Mouse (Mus musculus) lung, postnatal 4 days (tissue): ENCODE results near the gene Trpm3.

Experiments
- DNase-seq, 2 experiments: peaks; one replicate each; pipeline ENCODE4 v3.0.0; 2021

Gene Trpm3

GRCm38 (mm10) chr19:22138590-22139421, at the start of gene Trpm3:
TSS of gene Trpm3 (plus strand) at chr19:22139046.
- peak; percentile 54 to 65 for DNase-seq

DNA sequence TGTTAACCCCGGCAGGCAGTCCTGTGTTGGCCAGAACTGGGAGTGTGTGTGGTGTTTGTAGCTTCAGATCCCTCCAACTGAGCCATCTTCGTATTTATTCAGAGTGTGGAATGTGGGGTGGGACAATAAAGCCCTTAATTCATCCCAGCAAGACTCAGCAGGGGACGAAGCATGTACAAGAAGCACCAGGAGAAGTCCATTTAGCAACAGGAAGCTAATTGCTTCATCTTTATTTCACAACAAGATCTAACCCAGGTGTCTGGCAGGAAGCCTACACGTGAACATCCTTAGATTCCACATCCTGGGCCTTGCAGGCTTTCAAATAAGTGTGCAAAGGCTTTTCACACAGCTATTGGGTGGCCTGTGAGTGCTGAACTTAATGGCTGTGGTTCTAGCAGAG, 38.3 kb upstream of the Trpm3 start:
- no peak for DNase-seq

- DNase-seq, result no peak
Measured at GRCm38 (mm10) chr19:22103865-22104264, 35.0 kb upstream of the Trpm3 start.

- no peak for DNase-seq
Measured at GRCm38 (mm10) chr19:22104848-22105484, 33.9 kb upstream of the Trpm3 start.

GRCm38 (mm10) chr19:22105648-22106047, 33.2 kb upstream of the Trpm3 start:
- DNase-seq, result no peak

DNA sequence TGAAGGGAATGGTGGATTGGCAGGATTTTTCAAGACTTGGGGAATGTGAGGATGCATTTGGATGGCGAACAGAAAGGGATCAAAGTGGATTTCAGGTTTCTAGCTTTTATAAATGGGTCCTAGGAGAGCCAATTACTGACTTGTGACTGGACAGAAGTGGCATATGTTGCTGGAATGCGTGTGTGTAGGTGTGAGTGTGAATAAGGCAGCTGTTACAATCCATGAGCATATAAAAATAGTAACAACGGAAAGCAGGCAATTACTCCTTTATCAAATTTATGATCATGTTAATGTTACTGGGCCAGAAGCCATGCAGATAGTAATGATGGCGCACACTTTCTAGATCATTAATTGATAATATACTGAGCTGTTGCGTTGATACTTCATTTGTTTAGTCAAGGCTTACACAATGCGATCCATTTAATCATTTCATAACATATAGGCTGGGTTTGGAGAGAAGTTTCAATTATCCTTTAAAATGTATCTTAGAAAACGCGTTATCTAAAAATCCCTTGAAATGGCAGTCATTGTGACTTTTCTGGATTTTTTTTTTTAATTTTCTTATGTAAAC, 29.9 kb upstream of the Trpm3 start:
- DNase-seq, result no peak

DNA sequence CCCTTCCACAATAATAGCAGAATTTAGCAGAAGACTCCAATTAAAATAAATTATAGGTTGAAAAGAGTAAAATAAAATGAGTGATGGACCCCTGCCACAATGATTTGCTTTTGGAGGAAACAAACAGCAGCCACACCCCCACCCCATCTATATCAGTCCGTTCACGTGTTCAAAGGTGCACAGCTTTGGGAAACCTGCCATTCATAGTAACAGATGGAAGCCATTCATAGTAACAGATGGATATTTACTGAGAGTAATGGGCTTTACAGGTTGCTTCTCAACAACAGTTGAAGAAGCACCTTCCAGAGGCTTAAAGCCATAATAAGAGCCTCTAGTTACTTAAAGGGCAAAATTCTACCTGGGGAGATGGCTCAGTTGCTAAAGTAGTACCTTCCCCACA, 17.9 kb upstream of the Trpm3 start:
- DNase-seq, result no peak

- no peak for DNase-seq
Measured at GRCm38 (mm10) chr19:22121631-22122030, 17.2 kb upstream of the Trpm3 start.

DNA sequence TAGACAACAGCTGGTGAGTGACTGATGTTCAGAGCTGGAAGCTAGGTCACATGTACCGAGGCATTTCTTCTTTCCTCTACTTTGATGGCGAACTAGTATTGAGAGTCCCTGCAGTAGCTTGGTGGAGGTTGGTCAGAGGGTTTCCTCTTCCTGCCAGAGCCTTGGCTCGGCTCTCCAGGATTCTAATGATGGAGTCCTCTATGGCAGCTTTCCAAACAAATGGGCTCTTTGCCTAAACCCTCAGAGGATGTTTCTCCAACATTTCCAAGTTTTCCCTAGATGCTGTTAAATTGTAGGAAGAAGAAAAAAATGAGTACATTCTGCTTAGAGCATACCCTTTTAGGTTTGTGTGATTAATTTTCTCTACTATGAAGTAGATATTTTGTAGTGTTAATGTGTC, 6.2 kb upstream of the Trpm3 start:
- no peak for DNase-seq

GRCm38 (mm10) chr19:22178549-22178948, 39.7 kb downstream of the Trpm3 start:
- no peak for DNase-seq

- DNase-seq, result no peak
Measured at GRCm38 (mm10) chr19:22179017-22179416, 40.2 kb downstream of the Trpm3 start.

GRCm38 (mm10) chr19:22180136-22180535, 41.3 kb downstream of the Trpm3 start:
- DNase-seq, result no peak

GRCm38 (mm10) chr19:22189716-22190115, 50.9 kb downstream of the Trpm3 start:
- DNase-seq, result no peak

- DNase-seq, result no peak
Measured at GRCm38 (mm10) chr19:22222520-22222919, 83.7 kb downstream of the Trpm3 start.

DNA sequence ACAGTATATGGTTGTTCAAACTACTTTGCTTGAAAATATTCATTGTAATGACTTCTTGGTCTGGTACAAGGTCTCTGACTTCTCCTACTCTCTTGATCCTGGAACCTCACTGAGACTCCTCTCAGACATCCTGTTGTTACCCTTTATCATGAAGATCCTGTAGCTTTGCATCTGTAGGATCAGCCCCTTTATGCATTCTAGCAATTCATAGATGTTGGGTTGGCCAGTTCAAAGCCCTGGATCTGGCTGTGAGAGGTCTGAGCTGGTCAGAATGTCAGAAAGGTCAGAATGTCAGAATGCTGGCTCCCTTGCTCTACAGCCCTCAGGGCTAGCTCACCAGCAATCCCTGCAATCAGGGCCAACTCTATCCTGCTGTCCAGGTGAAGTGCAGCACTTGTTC, 95.3 kb downstream of the Trpm3 start:
- DNase-seq, result no peak

DNA sequence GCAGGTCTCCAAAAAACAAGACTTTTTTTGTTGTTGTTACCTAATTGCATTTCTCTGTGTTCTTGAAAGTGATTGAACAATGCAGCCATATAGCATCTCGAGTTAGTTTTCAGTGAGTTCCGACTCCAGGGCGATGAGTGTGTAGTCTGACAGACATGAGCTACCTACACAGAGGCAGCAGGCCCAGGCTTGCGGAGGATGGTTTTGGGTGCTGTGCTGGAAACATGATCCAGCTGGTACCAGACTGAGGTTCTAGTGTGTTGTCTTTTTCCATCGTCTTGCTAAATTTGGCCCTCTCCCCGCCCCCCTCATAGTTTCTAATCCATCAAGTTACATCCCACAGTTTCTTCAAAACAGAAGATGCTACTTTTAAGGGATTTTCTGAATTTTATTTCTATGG, 110.2 kb downstream of the Trpm3 start:
- no peak for DNase-seq

DNA sequence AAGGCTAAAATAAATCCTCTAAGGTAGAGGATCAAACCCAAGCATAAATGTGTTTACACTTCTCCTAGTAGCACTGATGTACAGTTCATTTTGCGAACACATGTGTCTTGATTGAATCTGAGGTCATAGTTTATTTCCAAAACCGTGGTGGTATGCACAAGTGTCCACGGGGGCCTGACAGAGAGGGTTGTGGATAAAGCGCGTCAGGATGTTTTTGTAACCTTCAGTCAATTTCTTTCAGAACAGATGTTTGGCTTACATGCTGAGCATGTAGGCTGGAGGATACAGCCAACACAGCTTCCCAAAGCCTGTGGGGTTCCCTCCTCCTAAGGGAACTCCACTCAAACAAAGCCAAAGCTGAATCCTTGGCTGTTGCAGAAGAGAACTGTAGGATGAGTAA, 134.1 kb downstream of the Trpm3 start:
- no peak for DNase-seq

DNA sequence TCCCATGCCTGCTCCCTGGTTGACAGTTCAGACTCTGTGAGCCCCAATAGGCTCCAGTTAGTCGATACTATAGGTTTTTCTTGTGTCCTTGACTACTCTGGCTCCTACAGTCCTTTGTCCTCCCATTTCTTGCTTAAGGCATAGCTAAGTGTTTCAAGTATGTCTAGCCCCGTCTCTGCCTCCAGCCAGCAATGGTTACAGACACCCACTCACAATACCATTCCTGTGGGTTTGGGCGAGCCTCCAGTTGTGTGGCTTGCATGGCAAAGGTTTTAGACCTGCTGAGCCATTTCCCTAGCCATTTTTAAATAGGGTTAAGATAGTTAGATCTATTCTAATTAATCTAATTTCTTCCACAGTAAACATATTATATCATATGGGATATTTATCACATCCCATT, 145.8 kb downstream of the Trpm3 start:
- DNase-seq, result no peak

- no peak for DNase-seq
Measured at GRCm38 (mm10) chr19:22292671-22293070, 153.8 kb downstream of the Trpm3 start.

- DNase-seq, result no peak
Measured at GRCm38 (mm10) chr19:22300906-22301305, 162.1 kb downstream of the Trpm3 start.

GRCm38 (mm10) chr19:22303021-22303951, 164.4 kb downstream of the Trpm3 start:
- peak in 1 of 2 experiments; percentile 22 for DNase-seq

DNA sequence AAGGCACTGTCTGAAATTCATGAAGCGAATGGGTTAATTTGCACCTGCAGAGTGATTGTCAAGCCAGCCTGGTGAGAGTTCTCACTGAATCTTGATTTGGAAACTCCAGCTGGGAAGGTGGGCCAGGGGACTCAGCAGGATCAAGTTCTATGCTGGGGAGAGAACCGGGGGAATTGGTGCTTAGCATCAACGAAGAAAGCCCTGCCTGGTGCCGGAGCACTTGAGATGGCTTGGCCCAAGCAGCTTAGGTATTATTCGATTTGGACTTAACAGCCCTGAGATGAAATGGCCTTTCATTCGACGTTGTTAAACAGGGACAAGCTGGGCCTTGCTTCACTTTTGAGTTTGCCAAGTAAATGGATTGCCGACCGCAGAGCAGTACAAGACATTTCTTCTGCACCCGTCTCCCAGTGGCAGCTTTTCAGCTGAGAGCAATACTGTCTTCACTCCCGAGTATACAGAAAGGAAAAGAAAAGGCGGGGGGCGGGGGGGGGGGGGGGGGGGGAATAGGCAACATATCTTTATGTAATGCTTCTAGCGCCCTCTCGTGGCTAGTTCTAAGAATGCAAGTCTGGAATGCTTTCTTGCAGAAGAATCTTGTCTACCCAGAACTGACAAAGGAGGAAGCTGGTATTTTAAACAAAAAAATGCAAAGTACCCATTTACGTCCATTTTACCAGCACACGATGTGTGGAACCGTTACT, 165.3 kb downstream of the Trpm3 start:
- DNase-seq, result peak; percentile 37 to 80
